Mouse (Mus musculus): ENCODE data around the gene Chmp1a. TPM values are rescaled to one million over a fixed set of nuclear protein-coding genes. Genes with fewer than 3 reads are reported as not detected.
A peak's percentile ranks its signal among the peaks of the same experiment; 100 is the strongest.
"Not testable (repeated sequence)": the region's sequence is repeated elsewhere in the genome, so short reads cannot be mapped to it uniquely, and the experiment has no call there.

The Chmp1a gene
- polyA plus RNA-seq, 1 experiment = 70.5 TPM

DNA sequence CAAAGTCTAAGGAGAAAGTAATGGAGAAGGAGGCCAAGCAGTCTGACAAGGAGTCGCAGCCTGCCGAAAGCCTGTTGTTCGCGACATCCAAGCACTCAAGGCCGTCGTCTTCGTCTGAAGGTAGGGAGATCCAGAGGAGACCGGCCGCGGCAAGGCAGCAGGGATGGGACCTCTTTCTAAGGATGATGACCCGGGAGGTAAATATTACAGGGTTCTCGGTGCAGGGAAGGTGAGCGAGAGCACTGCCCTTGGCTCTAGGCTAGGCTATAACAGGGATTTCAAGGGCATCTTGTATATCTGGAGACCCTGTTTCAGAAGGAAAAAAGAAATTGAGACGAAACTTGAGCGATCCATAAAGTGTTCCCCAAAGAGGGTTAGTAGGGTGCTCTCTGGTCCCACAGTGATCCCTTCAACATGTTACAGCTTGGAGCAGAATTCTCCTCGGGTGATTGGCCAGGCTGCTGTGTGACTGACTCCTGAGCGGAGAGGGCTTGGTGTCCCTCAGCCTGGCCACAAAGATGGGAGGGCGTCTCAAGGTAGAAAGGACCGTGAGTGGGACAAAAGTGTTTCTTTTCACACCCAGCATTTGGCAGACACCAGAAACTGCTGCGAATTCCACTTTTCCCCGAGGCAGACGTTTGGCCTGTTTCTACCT is 682 bp upstream of the Chmp1a start:
- WGBS = 30% methylated on average over 22 of the region's 22 CpGs
- Histone ChIP-seq H3K4me1 (ENCODE audit: control insufficient read depth, insufficient read depth, insufficient read length) (peaks cover 8% of the 10 kb centered on the region; the same call in 1 of the 2 replicates), H3K36me3 (ENCODE audit: control insufficient read depth, insufficient read depth, low read length) (peaks cover 15% of the 10 kb centered on the region), H3K27me3 (ENCODE audit: control insufficient read depth, insufficient read depth, low read length) (no peaks in the 10 kb centered on the region), H3K27ac (ENCODE audit: insufficient read depth, low read length) (no peak overlapping the region), H3K4me3 (ENCODE audit: extremely low read depth, insufficient read depth, insufficient read length) (peak overlapping the region; percentile 58)
- no peak for DNase-seq (ENCODE audit: low read depth in 1 of 2, low spot score in 2 of 2)
- TF ChIP-seq POLR2A (IDR thresholded peaks at IDR 0.05; ENCODE audit: low read depth, low read length) = no peak
- no peak for TF ChIP-seq CTCF (IDR thresholded peaks at IDR 0.05; ENCODE audit: extremely low read depth, insufficient read depth, insufficient read length, insufficient replicate concordance)

DNA sequence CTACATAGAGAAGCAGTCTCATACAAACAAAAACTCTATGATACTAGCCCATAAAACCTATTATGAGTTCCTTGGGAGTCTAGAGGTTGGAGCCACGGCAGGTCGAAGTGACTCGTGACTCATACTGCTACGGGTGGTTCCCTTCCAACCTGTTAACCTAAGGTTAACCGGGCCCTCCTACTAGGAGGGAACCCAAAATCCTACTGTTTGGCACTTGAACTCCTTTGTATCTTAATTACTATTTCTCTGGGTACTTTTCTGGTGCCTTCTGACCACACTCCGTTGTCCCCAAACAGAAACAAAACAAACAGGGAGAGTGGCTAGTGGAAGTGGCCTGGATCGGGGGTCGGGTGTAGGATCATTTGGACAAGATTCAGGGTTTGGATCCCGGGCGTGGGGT is 687 bp downstream of the Chmp1a start:
- Histone ChIP-seq H3K27me3 (ENCODE audit: control insufficient read depth, insufficient read depth, low read length) (no peaks in the 10 kb centered on the region), H3K4me1 (ENCODE audit: control insufficient read depth, insufficient read depth, insufficient read length) (peaks cover 8% of the 10 kb centered on the region; the same call in 1 of the 2 replicates), H3K27ac (ENCODE audit: insufficient read depth, low read length) (no peak overlapping the region), H3K4me3 (ENCODE audit: extremely low read depth, insufficient read depth, insufficient read length) (peak overlapping the region; percentile 87), H3K36me3 (ENCODE audit: control insufficient read depth, insufficient read depth, low read length) (peaks cover 26% of the 10 kb centered on the region)
- WGBS = 18% methylated on average over 10 of the region's 10 CpGs
- TF ChIP-seq CTCF (IDR thresholded peaks at IDR 0.05; ENCODE audit: extremely low read depth, insufficient read depth, insufficient read length, insufficient replicate concordance) (no peak), POLR2A (IDR thresholded peaks at IDR 0.05; ENCODE audit: low read depth, low read length) (no peak)
- no peak for DNase-seq (ENCODE audit: low read depth in 1 of 2, low spot score in 2 of 2)

DNA sequence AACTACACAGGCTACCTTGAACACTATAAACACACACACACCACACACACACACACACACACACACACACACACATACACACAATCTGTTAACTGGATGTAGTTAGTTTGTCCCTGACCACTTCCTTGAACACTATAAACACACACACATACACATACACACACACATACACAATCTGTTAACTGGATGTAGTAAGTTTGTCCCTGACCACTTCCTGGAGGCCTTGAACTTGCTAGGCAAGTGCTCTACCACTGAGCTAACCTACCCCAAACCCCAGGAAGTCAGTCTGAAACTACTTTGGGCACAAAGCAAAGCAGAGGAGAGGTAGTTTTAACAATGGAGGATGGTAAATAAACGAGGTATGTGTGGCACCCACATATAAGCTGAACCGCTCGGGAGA is 9.0 kb downstream of the Chmp1a start:
- no peak for DNase-seq (ENCODE audit: low read depth in 1 of 2, low spot score in 2 of 2)

DNA sequence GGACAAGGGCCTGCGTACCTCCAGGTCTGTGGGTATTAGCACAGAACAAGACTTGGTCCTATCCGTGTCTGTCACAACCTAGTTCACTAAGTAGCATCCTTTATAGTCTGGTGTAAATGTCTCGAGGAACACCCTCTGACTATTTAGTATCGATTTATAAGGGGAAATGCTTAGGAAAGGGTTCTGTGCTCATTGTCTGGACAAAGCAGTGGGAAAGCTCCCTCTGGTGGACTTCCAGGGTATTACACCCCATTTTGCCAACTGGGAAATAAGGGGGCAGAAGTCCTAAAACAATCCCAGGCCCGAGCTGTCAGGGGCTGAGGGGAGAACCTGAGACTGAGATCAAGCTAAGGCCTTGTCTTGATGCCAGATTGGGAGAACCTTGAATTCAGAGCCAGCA is 10.3 kb downstream of the Chmp1a start:
- H3K27ac ChIP-seq (ENCODE audit: insufficient read depth, low read length) = no peak overlapping the region
- H3K4me3 ChIP-seq (ENCODE audit: extremely low read depth, insufficient read depth, insufficient read length) = no peak overlapping the region
- H3K27me3 ChIP-seq (ENCODE audit: control insufficient read depth, insufficient read depth, low read length) = no peaks in the 10 kb centered on the region
- 20% methylated on average over 5 of the region's 5 CpGs for WGBS
- DNase-seq (ENCODE audit: low read depth in 1 of 2, low spot score in 2 of 2) = peak in 1 of 2 experiments; percentile 55
- peaks cover 14% of the 10 kb centered on the region for H3K36me3 ChIP-seq (ENCODE audit: control insufficient read depth, insufficient read depth, low read length)
- no peaks in the 10 kb centered on the region for H3K4me1 ChIP-seq (ENCODE audit: control insufficient read depth, insufficient read depth, insufficient read length)
- peak; percentile 58; the same call in 1 of the 2 replicates for TF ChIP-seq CTCF (IDR thresholded peaks at IDR 0.05; ENCODE audit: extremely low read depth, insufficient read depth, insufficient read length, insufficient replicate concordance)
- no peak for TF ChIP-seq POLR2A (IDR thresholded peaks at IDR 0.05; ENCODE audit: low read depth, low read length)

More for the DNA sequence above, 9.0 kb downstream of the Chmp1a start:
- no peaks in the 10 kb centered on the region for H3K4me1 ChIP-seq (ENCODE audit: control insufficient read depth, insufficient read depth, insufficient read length)
- 80% methylated on average over 3 of the region's 3 CpGs for WGBS
- TF ChIP-seq POLR2A (IDR thresholded peaks at IDR 0.05; ENCODE audit: low read depth, low read length) (no peak), CTCF (IDR thresholded peaks at IDR 0.05; ENCODE audit: extremely low read depth, insufficient read depth, insufficient read length, insufficient replicate concordance) (no peak)
- H3K4me3 ChIP-seq (ENCODE audit: extremely low read depth, insufficient read depth, insufficient read length) = no peak overlapping the region
- H3K36me3 ChIP-seq (ENCODE audit: control insufficient read depth, insufficient read depth, low read length) = peaks cover 23% of the 10 kb centered on the region
- H3K27ac ChIP-seq (ENCODE audit: insufficient read depth, low read length) = no peak overlapping the region
- no peaks in the 10 kb centered on the region for H3K27me3 ChIP-seq (ENCODE audit: control insufficient read depth, insufficient read depth, low read length)

DNA sequence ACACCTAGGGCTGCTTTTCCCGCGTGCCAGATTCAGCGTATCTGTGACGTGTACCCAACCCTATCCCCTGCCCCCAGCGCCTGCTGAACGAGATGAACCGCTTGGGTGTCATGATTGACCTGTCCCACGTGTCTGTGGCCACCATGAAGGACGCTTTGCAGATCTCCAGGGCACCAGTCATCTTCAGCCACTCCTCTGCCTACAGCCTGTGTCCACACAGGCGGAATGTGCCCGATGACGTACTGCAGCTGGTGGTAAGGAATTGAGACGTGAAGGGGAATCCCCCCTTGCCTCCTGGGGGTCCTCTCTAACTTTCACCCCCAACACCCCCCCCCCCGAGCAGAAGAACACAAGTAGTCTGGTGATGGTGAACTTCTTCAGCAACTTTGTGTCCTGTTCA is 12.7 kb downstream of the Chmp1a start:
- H3K27ac ChIP-seq (ENCODE audit: insufficient read depth, low read length) = no peak overlapping the region
- no peak overlapping the region for H3K4me3 ChIP-seq (ENCODE audit: extremely low read depth, insufficient read depth, insufficient read length)
- H3K27me3 ChIP-seq (ENCODE audit: control insufficient read depth, insufficient read depth, low read length) = no peaks in the 10 kb centered on the region
- H3K36me3 ChIP-seq (ENCODE audit: control insufficient read depth, insufficient read depth, low read length) = no peaks in the 10 kb centered on the region
- no peak for DNase-seq (ENCODE audit: low read depth in 1 of 2, low spot score in 2 of 2)
- WGBS = 72% methylated on average over 14 of the region's 14 CpGs
- TF ChIP-seq CTCF (IDR thresholded peaks at IDR 0.05; ENCODE audit: extremely low read depth, insufficient read depth, insufficient read length, insufficient replicate concordance) (no peak), POLR2A (IDR thresholded peaks at IDR 0.05; ENCODE audit: low read depth, low read length) (no peak)
- no peaks in the 10 kb centered on the region for H3K4me1 ChIP-seq (ENCODE audit: control insufficient read depth, insufficient read depth, insufficient read length)

DNA sequence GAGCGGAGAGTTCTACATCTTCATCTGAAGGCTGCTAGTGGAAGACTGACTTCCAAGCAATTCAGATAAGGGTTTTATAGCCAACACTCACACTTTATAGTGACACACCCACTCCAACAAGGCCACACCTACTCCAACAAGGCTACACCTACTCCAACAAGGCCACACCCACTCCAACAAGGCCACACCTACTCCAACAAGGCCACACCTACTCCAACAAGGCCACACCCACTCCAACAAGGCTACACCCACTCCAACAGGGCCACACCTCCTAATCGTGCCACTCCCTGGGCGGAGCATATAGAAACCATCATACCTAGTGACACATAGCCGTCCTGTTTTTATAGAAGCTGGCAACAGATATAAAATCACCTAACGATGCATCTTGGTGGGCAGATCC is 15.5 kb downstream of the Chmp1a start:
- not testable (repeated sequence) for H3K27ac ChIP-seq (ENCODE audit: insufficient read depth, low read length); H3K27me3 ChIP-seq (ENCODE audit: control insufficient read depth, insufficient read depth, low read length); H3K4me3 ChIP-seq (ENCODE audit: extremely low read depth, insufficient read depth, insufficient read length); H3K4me1 ChIP-seq (ENCODE audit: control insufficient read depth, insufficient read depth, insufficient read length); H3K36me3 ChIP-seq (ENCODE audit: control insufficient read depth, insufficient read depth, low read length); DNase-seq (ENCODE audit: low read depth in 1 of 2, low spot score in 2 of 2)
- 69% methylated on average over 5 of the region's 5 CpGs for WGBS

DNA sequence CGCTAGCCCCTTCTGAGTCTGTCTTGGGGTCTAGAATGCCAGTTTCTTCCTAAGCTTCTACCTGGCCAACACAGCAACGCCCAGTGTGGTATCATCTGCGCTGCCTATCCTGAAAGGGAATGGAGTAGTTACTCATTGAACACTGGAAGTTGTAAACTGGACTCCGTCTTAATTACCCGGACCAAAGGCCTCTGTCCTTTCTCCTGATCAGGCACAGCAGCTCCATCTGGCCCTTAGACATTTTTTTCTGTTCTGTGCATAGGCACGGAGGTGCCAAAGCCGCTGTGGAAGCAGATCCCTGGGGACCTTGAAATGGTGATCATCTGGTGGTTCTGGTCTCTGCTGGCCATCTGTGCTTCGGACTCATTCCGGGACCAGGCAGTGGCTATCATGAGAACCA is 18.8 kb downstream of the Chmp1a start:
- TF ChIP-seq POLR2A (IDR thresholded peaks at IDR 0.05; ENCODE audit: low read depth, low read length) (no peak), CTCF (IDR thresholded peaks at IDR 0.05; ENCODE audit: extremely low read depth, insufficient read depth, insufficient read length, insufficient replicate concordance) (no peak)
- Histone ChIP-seq H3K27me3 (ENCODE audit: control insufficient read depth, insufficient read depth, low read length) (no peaks in the 10 kb centered on the region), H3K27ac (ENCODE audit: insufficient read depth, low read length) (no peak overlapping the region), H3K4me1 (ENCODE audit: control insufficient read depth, insufficient read depth, insufficient read length) (no peaks in the 10 kb centered on the region), H3K4me3 (ENCODE audit: extremely low read depth, insufficient read depth, insufficient read length) (no peak overlapping the region), H3K36me3 (ENCODE audit: control insufficient read depth, insufficient read depth, low read length) (no peaks in the 10 kb centered on the region)
- DNase-seq (ENCODE audit: low read depth in 1 of 2, low spot score in 2 of 2) = no peak
- WGBS = 92% methylated on average over 9 of the region's 9 CpGs
